Comparison of ENCODE assay signal across 24 mouse cellular contexts in genomic region chr2:59765671-59766070, GRCm38 (mm10).
DNase-seq lines count a peak whose midpoint lies in the region; ATAC-seq lines count a peak whose summit lies in the region.
"Had no signal": no experiment of that assay in that cellular context is flagged by ENCODE, and none has a peak within 500 bp of the region (broad histone marks: within the 10 kb centered on the region; RNA-seq: fewer than 3 reads in every experiment).

No protein-coding gene starts in this region.

- no peaks in the 10 kb centered on the region for H3K36me3 ChIP-seq in midbrain, embryonic 14.5 days (ENCODE audit: control insufficient read depth, insufficient read depth, low read length)
- H3K36me3 ChIP-seq in midbrain, embryonic 11.5 days (ENCODE audit: control insufficient read depth, insufficient read depth, low read length), result no peaks in the 10 kb centered on the region
- H3K36me3 ChIP-seq in neural tube, embryonic 14.5 days (ENCODE audit: control insufficient read depth, insufficient read depth, low read length), result no peaks in the 10 kb centered on the region
- H3K36me3 ChIP-seq in neural tube, embryonic 15.5 days, result no peaks in the 10 kb centered on the region
- H3K36me3 ChIP-seq: forebrain, embryonic 12.5 days; hindbrain, embryonic 12.5 days had no signal

- no peak overlapping the region for H3K4me2 ChIP-seq in midbrain, embryonic 14.5 days (ENCODE audit: low read length)
- H3K4me2 ChIP-seq in midbrain, embryonic 11.5 days, result no peak overlapping the region
- no peak overlapping the region for H3K4me2 ChIP-seq in neural tube, embryonic 14.5 days (ENCODE audit: low read depth, low read length)
- H3K4me2 ChIP-seq in neural tube, embryonic 15.5 days, result no peak overlapping the region
- H3K4me2 ChIP-seq: embryonic facial prominence, embryonic 15.5 days; forebrain, embryonic 12.5 days; heart, embryonic 13.5 days; hindbrain, embryonic 12.5 days had no signal

- no peak overlapping the region for H3K4me3 ChIP-seq in midbrain, embryonic 14.5 days (replicated peaks; ENCODE audit: low read depth, low read length)
- no peak overlapping the region for H3K4me3 ChIP-seq in midbrain, embryonic 11.5 days (ENCODE audit: low read depth, low read length)
- no peak overlapping the region for H3K4me3 ChIP-seq in neural tube, embryonic 14.5 days (ENCODE audit: low read depth, low read length)
- no peak overlapping the region for H3K4me3 ChIP-seq in neural tube, embryonic 15.5 days (replicated peaks)
- H3K4me3 ChIP-seq: embryonic facial prominence, embryonic 15.5 days; forebrain, embryonic 12.5 days; gastrocnemius, adult 2 months; heart, embryonic 13.5 days; hindbrain, embryonic 12.5 days had no signal

- DNase-seq in midbrain, embryonic 14.5 days, result peak; percentile 20
- DNase-seq in midbrain, embryonic 11.5 days (ENCODE audit: low spot score, missing footprints), result no peak
- peak; percentile 15 for DNase-seq in brain, adult 2 months (ENCODE audit: low read depth, low spot score)
- no peak for DNase-seq in layer of hippocampus, postnatal 25 days (ENCODE audit: extremely low spot score in 1 of 2, low spot score in 1 of 2)
- no peak for DNase-seq in retina, postnatal 1 day
- DNase-seq: adrenal gland, adult 2 months; adrenal gland, postnatal 25 days; cerebellum, adult 2 months; cerebellum, postnatal 14 days; embryo, embryonic 11 days; gastrocnemius, adult 2 months; gastrocnemius, postnatal 25 days; heart, adult 11 months; heart, postnatal 4 days had no signal

- no peak overlapping the region for H3K27ac ChIP-seq in midbrain, embryonic 14.5 days (replicated peaks; ENCODE audit: low read depth, low read length)
- H3K27ac ChIP-seq in midbrain, embryonic 11.5 days (ENCODE audit: low read depth, low read length), result no peak overlapping the region
- H3K27ac ChIP-seq in neural tube, embryonic 14.5 days (ENCODE audit: low read depth, low read length), result no peak overlapping the region
- no peak overlapping the region for H3K27ac ChIP-seq in neural tube, embryonic 15.5 days (replicated peaks)
- H3K27ac ChIP-seq: embryonic facial prominence, embryonic 15.5 days; forebrain, embryonic 12.5 days; gastrocnemius, adult 2 months; heart, embryonic 13.5 days; hindbrain, embryonic 12.5 days had no signal

- H3K9me3 ChIP-seq in midbrain, embryonic 14.5 days (ENCODE audit: control insufficient read depth, low read length), result no peaks in the 10 kb centered on the region
- no peaks in the 10 kb centered on the region for H3K9me3 ChIP-seq in midbrain, embryonic 11.5 days (ENCODE audit: control insufficient read depth, low read length)
- no peaks in the 10 kb centered on the region for H3K9me3 ChIP-seq in neural tube, embryonic 14.5 days (ENCODE audit: control insufficient read depth, low read length)
- no peaks in the 10 kb centered on the region for H3K9me3 ChIP-seq in neural tube, embryonic 15.5 days (replicated peaks)
- H3K9me3 ChIP-seq: embryonic facial prominence, embryonic 15.5 days; forebrain, embryonic 12.5 days; heart, embryonic 13.5 days; hindbrain, embryonic 12.5 days had no signal

- ATAC-seq in midbrain, embryonic 14.5 days (ENCODE audit: low FRiP score, low TSS enrichment), result no peak
- ATAC-seq in midbrain, embryonic 11.5 days (ENCODE audit: low FRiP score), result no peak
- peak; percentile 49; the same call in 1 of the 2 replicates for ATAC-seq in neural tube, embryonic 14.5 days (ENCODE audit: low read depth)
- no peak for ATAC-seq in neural tube, embryonic 15.5 days (ENCODE audit: low FRiP score)
- ATAC-seq: forebrain, embryonic 16.5 days; hindbrain, embryonic 16.5 days; inflammation-experienced regulatory T-cells, adult 6 months had no signal

- WGBS in midbrain, embryonic 14.5 days, result 33% methylated on average over 10 of the region's 10 CpGs
- WGBS in midbrain, embryonic 11.5 days, result 65% methylated on average over 10 of the region's 10 CpGs
- WGBS in neural tube, embryonic 14.5 days, result 64% methylated on average over 10 of the region's 10 CpGs
- 60% methylated on average over 10 of the region's 10 CpGs for WGBS in neural tube, embryonic 15.5 days

- no peak overlapping the region for H3K9ac ChIP-seq in midbrain, embryonic 14.5 days (replicated peaks; ENCODE audit: low read length)
- no peak overlapping the region for H3K9ac ChIP-seq in midbrain, embryonic 11.5 days (ENCODE audit: low read length)
- H3K9ac ChIP-seq in neural tube, embryonic 14.5 days (replicated peaks; ENCODE audit: low read depth, low read length), result no peak overlapping the region
- no peak overlapping the region for H3K9ac ChIP-seq in neural tube, embryonic 15.5 days (replicated peaks)
- H3K9ac ChIP-seq: embryonic facial prominence, embryonic 15.5 days; forebrain, embryonic 12.5 days; heart, embryonic 13.5 days; hindbrain, embryonic 12.5 days had no signal

- H3K4me1 ChIP-seq in midbrain, embryonic 14.5 days (ENCODE audit: control insufficient read depth, insufficient read depth, low read length), result 0 out of 2 replicates have a peak, but pooled peaks cover 4% of the 10 kb centered on the region
- peaks cover 2% of the 10 kb centered on the region; the same call in 1 of the 2 replicates for H3K4me1 ChIP-seq in midbrain, embryonic 11.5 days (ENCODE audit: control insufficient read depth, insufficient read depth, low read length)
- H3K4me1 ChIP-seq in neural tube, embryonic 14.5 days (ENCODE audit: control insufficient read depth, insufficient read depth, low read length), result 0 out of 2 replicates have a peak, but pooled peaks cover 2% of the 10 kb centered on the region
- peaks cover 18% of the 10 kb centered on the region for H3K4me1 ChIP-seq in neural tube, embryonic 15.5 days

- no peaks in the 10 kb centered on the region for H3K27me3 ChIP-seq in midbrain, embryonic 14.5 days (ENCODE audit: control insufficient read depth, insufficient read depth, low read length)
- H3K27me3 ChIP-seq in midbrain, embryonic 11.5 days (ENCODE audit: control insufficient read depth, insufficient read depth, low read length), result no peaks in the 10 kb centered on the region
- no peaks in the 10 kb centered on the region for H3K27me3 ChIP-seq in neural tube, embryonic 14.5 days (ENCODE audit: control insufficient read depth, insufficient read depth, low read length)
- H3K27me3 ChIP-seq in neural tube, embryonic 15.5 days (replicated peaks), result no peaks in the 10 kb centered on the region
- H3K27me3 ChIP-seq: CH12.LX; embryonic facial prominence, embryonic 15.5 days; forebrain, embryonic 12.5 days; heart, embryonic 13.5 days; hindbrain, embryonic 12.5 days had no signal

Comparison
In these comparisons a context has a peak if more than half of its experiments do, and no peak if none do; other contexts are left out.
1. DNase-seq: peak in midbrain, embryonic 14.5 days (single experiment) and brain, adult 2 months (single experiment); none in midbrain, embryonic 11.5 days (single experiment), layer of hippocampus, postnatal 25 days (0 of 2) and retina, postnatal 1 day (single experiment).